Mouse (Mus musculus): ENCODE data around the gene Prrc2b.

GRCm38 (mm10) chr2:32190620-32191019 lies 39.7 kb downstream of the Prrc2b start:
- no peak for TF ChIP-seq POLR2A (IDR thresholded peaks at IDR 0.05; ENCODE audit: extremely low read depth, insufficient read depth, low read length)
- TF ChIP-seq CTCF (IDR thresholded peaks at IDR 0.05; ENCODE audit: low read depth, low read length): no peak

All from liver, adult 2 months (tissue).